Mouse (Mus musculus) splenic B cell, adult 2 months (primary cell): ENCODE measurements at regions not wholly inside any gene's neighbourhood (a gene's known extent, or its start where the extent isn't known, plus 50 kb on each side); places are given as distances from the start of the nearest gene placed in this dataset.

ENCODE experiments used
- DNase-seq: peaks from one replicate; pipeline ENCODE4 v3.0.0-alpha.2; 2011; ENCODE audit warnings: low read depth, low spot score
- H3K27me3 ChIP-seq: 2 replicates; pipeline ENCODE4 v1.6.1; 2012; ENCODE audit warnings: mild to moderate bottlenecking, low read length, moderate library complexity, mixed read lengths; ENCODE audit not compliant: control insufficient read depth, poor library complexity, insufficient read depth, severe bottlenecking
- H3K36me3 ChIP-seq: 2 replicates; pipeline ENCODE4 v1.6.1; 2012; ENCODE audit warnings: mild to moderate bottlenecking, low read length, moderate library complexity, mixed read lengths; ENCODE audit not compliant: control insufficient read depth, poor library complexity, insufficient read depth, severe bottlenecking

DNA sequence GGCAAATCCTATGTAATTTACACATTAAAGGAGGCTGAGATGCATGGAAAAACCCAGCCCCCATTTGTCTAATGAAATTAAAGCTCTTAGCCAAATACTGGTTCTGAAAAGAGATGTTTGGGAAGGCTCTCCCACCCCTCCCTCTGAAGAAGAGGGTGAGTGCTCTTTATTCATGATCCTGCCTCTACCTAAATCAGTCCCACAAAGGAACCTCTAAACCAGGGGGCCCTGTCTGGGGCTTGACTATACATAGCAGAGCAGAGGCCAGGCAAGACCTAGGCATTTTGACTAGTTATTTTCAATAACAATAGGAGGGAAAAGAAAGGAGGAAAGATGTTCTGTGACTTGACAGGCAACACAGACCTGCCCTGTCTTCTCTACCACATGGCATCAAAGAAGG is 478.0 kb downstream of the Gtdc1 start:
- no peaks in the 10 kb centered on the region for H3K36me3 ChIP-seq
- no peak for DNase-seq
- no peaks in the 10 kb centered on the region for H3K27me3 ChIP-seq
